Mouse (Mus musculus) Patski (cell line): Measurements from ENCODE around the gene T2. TPM values are rescaled to one million over a fixed set of nuclear protein-coding genes. Genes with fewer than 3 reads are reported as not detected.

Experiments
- ATAC-seq: fragments of 100-300 bp; one replicate; pipeline ENCODE4 v1.8.0; 2021
- CTCF ChIA-PET: fragments of 350-600 bp; sonication (Branson Sonifier 250); formaldehyde crosslinking; loops from one replicate; lab custom pipeline; 2022; ENCODE audit warnings: inconsistent platforms; lab: Charles Lee
- POLR2A ChIA-PET: fragments of 350-600 bp; sonication (Branson Sonifier 250); formaldehyde crosslinking; loops from one replicate; lab custom pipeline; 2022; ENCODE audit warnings: antibody characterized with exemption, inconsistent platforms; lab: Charles Lee
- DNase-seq: peaks from one replicate; pipeline ENCODE4 v3.0.0-alpha.2; 2011; ENCODE audit warnings: low read depth, low spot score
- H3K27me3 ChIP-seq: fragments of 371-371 bp; one replicate; pipeline ENCODE4 v1.5.1; 2021
- CTCF ChIP-seq: fragments of 100-300 bp; IDR thresholded peaks from one replicate; pipeline ENCODE4 v1.5.1; 2021
- in situ Hi-C: fragments of 300-500 bp; cut with MboI; formaldehyde crosslinking; loops from 3 replicates; pipeline ENCODE4 v1.11.1; 2018; ENCODE audit warnings: low pct_unique_long_range_greater_than_20kb, mixed read lengths
- polyA plus RNA-seq: library from polyadenylated mRNA; unstranded; gene quantifications from one replicate; pipeline ENCODE4 v1.2.3, GENCODE M21; 2021

Gene T2
- polyA plus RNA-seq, 1 experiment from 2014 or later, result 0.05 TPM

DNA sequence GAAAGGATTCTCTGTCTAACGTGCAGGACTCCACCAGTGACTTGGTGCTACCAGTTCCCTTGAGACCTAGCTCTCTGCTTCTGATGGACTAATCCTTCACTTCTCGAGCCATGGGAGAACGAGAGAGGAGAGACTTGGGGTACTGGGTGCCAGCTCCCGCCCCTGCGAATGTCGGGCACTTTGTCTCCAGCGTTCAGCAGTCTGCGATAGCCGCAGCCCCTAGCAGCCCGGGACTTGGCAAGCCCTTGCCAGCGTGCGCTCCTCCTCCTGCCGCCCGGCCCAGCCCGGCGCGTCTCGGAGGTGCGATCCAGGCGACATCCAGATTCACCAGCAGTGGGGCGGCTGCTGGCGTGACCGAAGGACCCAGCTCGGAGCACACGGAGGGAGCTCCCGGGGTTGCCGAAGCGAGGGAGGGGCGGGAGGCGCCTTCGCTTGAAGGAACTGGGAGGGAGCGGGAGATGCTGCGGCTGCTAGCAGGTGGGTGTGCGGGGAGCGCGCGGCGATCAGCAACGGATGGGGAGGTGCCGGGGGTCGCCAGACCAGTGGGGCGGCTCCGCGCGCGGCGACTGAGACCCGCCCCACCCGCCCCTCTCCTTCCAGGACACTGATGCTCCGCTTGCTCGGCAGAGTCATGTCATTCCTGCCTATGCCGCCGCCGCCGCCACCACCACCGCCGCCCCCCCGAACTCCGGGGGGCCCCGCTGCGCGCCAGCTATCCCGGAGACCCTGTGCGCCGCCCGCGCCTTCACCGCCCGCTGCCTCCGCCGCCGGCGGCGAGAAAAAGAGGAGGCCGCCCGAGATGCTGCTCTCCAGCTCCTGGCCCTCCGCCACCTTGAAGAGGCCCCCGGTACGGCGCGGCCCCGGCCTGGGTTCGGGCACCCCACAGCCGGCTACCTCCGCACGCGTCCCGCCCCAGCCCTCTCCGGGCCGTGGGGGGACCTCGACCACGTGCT is 15.1 kb upstream of the T2 start:
- ChIA-PET POLR2A (no interaction called here), CTCF (no interaction called here)
- DNase-seq, result no peak
- peaks cover 6% of the 10 kb centered on the region for H3K27me3 ChIP-seq
- no peak for TF ChIP-seq CTCF
- ATAC-seq, result no peak
- in situ Hi-C loops, result no loop called here

DNA sequence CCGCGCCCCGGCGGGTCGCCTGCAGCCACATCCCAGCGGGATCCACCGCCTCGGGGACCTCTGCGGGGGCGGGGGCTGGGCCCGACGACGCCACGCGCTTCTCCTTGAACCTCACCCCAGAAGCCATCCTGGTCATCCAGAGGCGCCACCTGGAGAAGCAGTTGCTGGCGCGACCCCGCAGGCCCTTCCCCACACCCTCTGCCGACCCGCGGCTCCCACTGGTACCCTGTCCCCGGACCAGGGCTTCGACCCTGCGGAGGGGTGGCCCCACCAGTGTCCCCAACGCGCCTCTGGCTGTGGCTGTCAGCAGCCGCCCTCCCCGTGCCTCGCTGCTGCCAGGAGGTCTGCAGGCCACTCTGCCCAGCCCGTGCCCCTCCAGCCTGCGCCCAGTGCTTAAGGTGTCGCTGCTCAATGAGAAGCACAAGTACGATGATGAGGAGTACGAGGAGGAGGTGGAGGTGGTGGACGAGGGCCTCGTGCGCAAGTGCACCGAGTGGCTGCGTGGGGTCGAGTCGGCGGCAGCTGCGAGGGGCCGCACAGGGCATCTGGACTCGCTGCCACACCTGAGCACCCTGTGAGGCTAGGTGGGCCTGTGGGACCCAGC is 14.3 kb upstream of the T2 start:
- TF ChIP-seq CTCF, result no peak
- ATAC-seq (no peak), DNase-seq (no peak)
- ChIA-PET POLR2A (no interaction called here), CTCF (no interaction called here)
- in situ Hi-C loops, result no loop called here
- H3K27me3 ChIP-seq, result peaks cover 6% of the 10 kb centered on the region

DNA sequence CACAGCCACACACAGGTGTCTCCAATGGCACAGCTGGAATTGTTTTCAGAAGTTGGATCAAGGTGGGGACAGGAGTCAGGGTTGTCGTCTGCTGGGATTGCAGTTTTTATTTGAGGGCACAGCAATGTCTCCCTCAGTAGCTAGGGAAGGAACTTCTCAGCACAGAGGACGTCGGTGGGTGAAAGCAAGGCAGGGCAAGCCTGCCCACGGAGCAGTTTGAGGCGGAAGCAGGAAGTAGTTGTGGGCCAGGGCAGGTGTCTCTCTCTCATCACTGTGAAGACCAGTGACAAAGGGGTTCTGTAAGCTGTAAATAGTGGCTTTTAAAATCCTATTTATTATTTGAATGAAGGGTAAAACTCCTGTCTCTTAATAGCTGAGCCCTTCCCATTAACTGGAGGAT is 13.1 kb upstream of the T2 start:
- CTCF ChIA-PET, result interaction anchor here (0.9 kb wide), 1 partner anchor 78 kb away, joined by 3 read pairs; no protein-coding TSS in a partner anchor
- peaks cover 6% of the 10 kb centered on the region for H3K27me3 ChIP-seq
- in situ Hi-C loops, result no loop called here
- no peak for DNase-seq
- no peak for TF ChIP-seq CTCF
- POLR2A ChIA-PET, result no interaction called here
- no peak for ATAC-seq

DNA sequence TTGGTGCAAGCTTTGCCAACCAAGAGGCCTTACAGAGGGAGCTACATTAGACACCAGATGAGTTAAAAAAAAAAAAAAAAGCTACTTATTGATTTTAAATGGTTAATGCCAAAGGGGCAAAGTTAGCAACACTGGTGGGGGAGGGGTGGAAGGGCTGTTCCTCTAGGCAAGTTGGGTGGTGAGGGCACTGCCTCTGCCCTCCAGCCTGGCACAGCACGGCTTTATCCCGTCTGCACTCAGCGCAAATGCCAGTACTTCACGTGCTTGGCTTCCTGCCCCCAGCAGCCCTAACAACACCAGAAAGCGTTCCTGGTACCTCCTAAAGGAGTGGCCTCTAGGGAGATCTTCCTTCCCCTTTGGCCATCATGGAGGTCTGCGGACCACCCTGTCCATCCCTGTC is 12.4 kb upstream of the T2 start:
- ATAC-seq, result no peak
- no peak for DNase-seq
- no peak for TF ChIP-seq CTCF
- peaks cover 6% of the 10 kb centered on the region for H3K27me3 ChIP-seq
- in situ Hi-C loops, result no loop called here
- POLR2A ChIA-PET, result interaction anchor here (0.6 kb wide), 1 partner anchor 18 kb away, joined by 3 read pairs; no protein-coding TSS in a partner anchor
- CTCF ChIA-PET, result interaction anchor here (0.9 kb wide), 1 partner anchor 79 kb away, joined by 3 read pairs; no protein-coding TSS in a partner anchor

DNA sequence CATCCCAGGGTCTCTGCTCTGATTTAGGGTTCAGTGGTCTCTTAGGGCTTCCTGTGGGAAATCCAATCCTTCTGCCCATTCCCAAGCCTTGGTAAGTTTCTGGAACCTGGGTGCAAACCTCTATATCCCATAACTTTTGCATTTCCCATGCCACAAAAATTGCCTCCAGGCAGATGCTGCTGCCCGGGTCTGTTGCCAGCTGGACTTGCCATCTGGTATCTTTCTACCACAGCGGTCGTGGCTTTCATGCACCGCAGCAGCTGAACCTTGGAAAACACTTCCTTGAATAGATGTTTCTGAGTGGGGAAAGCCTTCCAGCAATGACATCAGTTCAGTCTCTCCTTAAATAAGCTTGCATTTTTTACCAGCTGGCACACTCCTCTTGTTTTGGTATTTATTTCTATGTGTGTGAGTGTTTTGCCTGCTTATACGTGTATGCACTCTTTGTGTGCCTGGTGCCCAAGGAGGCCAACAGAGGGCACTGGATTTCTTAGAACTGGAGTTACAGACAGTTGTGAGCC is 8.0 kb upstream of the T2 start:
- DNase-seq, result peak; percentile 27
- H3K27me3 ChIP-seq, result no peaks in the 10 kb centered on the region
- CTCF ChIA-PET, result interaction anchor here (1.3 kb wide), 2 partner anchors 24 kb away, joined by 3 read pairs; no protein-coding TSS in a partner anchor
- in situ Hi-C loops, result no loop called here
- peak; percentile 12 for ATAC-seq
- POLR2A ChIA-PET, result no interaction called here
- no peak for TF ChIP-seq CTCF

DNA sequence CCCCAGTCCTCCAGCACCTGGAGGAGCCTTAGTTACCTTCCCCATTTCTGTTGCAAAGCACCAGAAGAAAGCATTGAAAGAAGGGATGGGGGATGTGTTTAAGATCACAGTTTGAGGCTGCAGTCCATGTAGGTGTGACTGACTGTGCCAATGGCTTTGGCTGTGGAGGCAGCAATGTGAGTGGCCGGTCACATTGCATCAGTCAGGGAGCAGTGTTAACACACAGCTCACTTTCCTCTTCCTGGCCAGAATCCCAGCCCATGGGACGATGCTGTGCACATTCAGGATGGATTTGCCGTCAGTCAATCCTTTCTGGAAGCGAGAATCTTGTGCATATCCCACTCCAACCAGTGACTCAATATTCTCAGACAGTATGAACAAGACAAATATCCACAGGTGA is 6.9 kb upstream of the T2 start:
- in situ Hi-C loops, result no loop called here
- ATAC-seq, result no peak
- CTCF ChIA-PET, result no interaction called here
- POLR2A ChIA-PET, result no interaction called here
- DNase-seq, result no peak
- H3K27me3 ChIP-seq, result no peaks in the 10 kb centered on the region
- TF ChIP-seq CTCF, result no peak

DNA sequence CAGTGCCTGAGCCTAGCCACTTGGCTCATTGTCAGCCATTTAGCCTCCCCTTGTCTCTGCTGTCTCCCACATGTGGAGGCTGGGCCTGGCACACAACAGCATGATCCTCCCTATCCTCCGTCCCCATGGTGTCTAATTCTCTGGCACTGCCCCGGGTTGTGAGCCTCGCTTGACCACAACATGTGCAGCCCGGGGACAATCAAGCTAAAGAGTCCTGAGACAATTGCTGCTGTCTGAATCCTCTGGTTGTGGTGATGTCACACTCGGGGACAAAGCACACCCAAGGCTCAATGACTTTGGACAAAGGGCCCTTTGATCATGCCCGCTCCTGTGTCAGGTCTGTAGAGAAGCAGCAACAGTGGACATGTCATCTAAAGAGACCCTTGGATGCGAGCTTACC is 4.7 kb upstream of the T2 start:
- POLR2A ChIA-PET, result no interaction called here
- CTCF ChIA-PET, result no interaction called here
- no peaks in the 10 kb centered on the region for H3K27me3 ChIP-seq
- DNase-seq (no peak), ATAC-seq (no peak)
- no peak for TF ChIP-seq CTCF
- in situ Hi-C loops, result no loop called here

GRCm38 (mm10) chr17:8357498-8357897 is 1.7 kb downstream of the T2 start:
- ATAC-seq (no peak), DNase-seq (no peak)
- H3K27me3 ChIP-seq, result peaks cover 7% of the 10 kb centered on the region
- no peak for TF ChIP-seq CTCF
- in situ Hi-C loops, result no loop called here
- CTCF ChIA-PET, result no interaction called here
- POLR2A ChIA-PET, result no interaction called here

GRCm38 (mm10) chr17:8360876-8361275 is 5.1 kb downstream of the T2 start:
- ChIA-PET CTCF (no interaction called here), POLR2A (no interaction called here)
- ATAC-seq, result no peak

GRCm38 (mm10) chr17:8361281-8362103 is 5.7 kb downstream of the T2 start:
- no peak for TF ChIP-seq CTCF
- ATAC-seq (no peak), DNase-seq (no peak)
- CTCF ChIA-PET, result interaction anchor here (0.9 kb wide), 1 partner anchor 159 kb away, joined by 3 read pairs; no protein-coding TSS in a partner anchor
- H3K27me3 ChIP-seq, result peaks cover 12% of the 10 kb centered on the region
- in situ Hi-C loops, result no loop called here
- POLR2A ChIA-PET, result no interaction called here

More at GRCm38 (mm10) chr17:8360876-8361275, 5.1 kb downstream of the T2 start:
- TF ChIP-seq CTCF, result no peak
- in situ Hi-C loops, result no loop called here
- peaks cover 12% of the 10 kb centered on the region for H3K27me3 ChIP-seq
- no peak for DNase-seq
